Mouse (Mus musculus): ENCODE measurements around the gene Hipk2. TPM values are rescaled to one million over a fixed set of nuclear protein-coding genes. Genes with fewer than 3 reads are reported as not detected.

The Hipk2 gene
- total RNA-seq, 2 experiments from 2014 or later = 52.4 to 60.9 TPM

- peak; percentile 67 to 82 for DNase-seq (ENCODE audit: low spot score in 2 of 2)
- intact Hi-C loops (cut with DNase I) = loop anchor here (2.0 kb wide), 3 partner anchors 141 to 331 kb away; partner anchors contain the start of gene Hipk2
Measured at GRCm38 (mm10) chr6:38736240-38736639, 139.7 kb downstream of the Hipk2 start.

- intact Hi-C loops (cut with DNase I) = no loop called here
- no peak for DNase-seq (ENCODE audit: low spot score in 2 of 2)
Measured at GRCm38 (mm10) chr6:38732681-38733080, 143.3 kb downstream of the Hipk2 start.

GRCm38 (mm10) chr6:38730169-38731146 is 145.5 kb downstream of the Hipk2 start:
- intact Hi-C loops (cut with DNase I) = no loop called here

GRCm38 (mm10) chr6:38725515-38725914 is 150.4 kb downstream of the Hipk2 start:
- no peak for DNase-seq (ENCODE audit: low spot score in 2 of 2)
- intact Hi-C loops (cut with DNase I) = no loop called here

More at GRCm38 (mm10) chr6:38730169-38731146, 145.5 kb downstream of the Hipk2 start:
- DNase-seq (ENCODE audit: low spot score in 2 of 2) = no peak

GRCm38 (mm10) chr6:38721361-38721760 is 154.6 kb downstream of the Hipk2 start:
- DNase-seq (ENCODE audit: low spot score in 2 of 2) = no peak
- intact Hi-C loops (cut with DNase I) = no loop called here

GRCm38 (mm10) chr6:38719229-38719628 is 156.7 kb downstream of the Hipk2 start:
- no peak for DNase-seq (ENCODE audit: low spot score in 2 of 2)
- intact Hi-C loops (cut with DNase I) = no loop called here

GRCm38 (mm10) chr6:38718625-38719024 is 157.3 kb downstream of the Hipk2 start:
- intact Hi-C loops (cut with DNase I) = no loop called here
- DNase-seq (ENCODE audit: low spot score in 2 of 2) = no peak

- DNase-seq (ENCODE audit: low spot score in 2 of 2) = no peak
- intact Hi-C loops (cut with DNase I) = no loop called here
Measured at GRCm38 (mm10) chr6:38715881-38716280, 160.1 kb downstream of the Hipk2 start.

- no peak for DNase-seq (ENCODE audit: low spot score in 2 of 2)
- intact Hi-C loops (cut with DNase I) = no loop called here
Measured at GRCm38 (mm10) chr6:38713957-38714898, 161.7 kb downstream of the Hipk2 start.

- intact Hi-C loops (cut with DNase I) = no loop called here
- no peak for DNase-seq (ENCODE audit: low spot score in 2 of 2)
Measured at GRCm38 (mm10) chr6:38710449-38710848, 165.5 kb downstream of the Hipk2 start.

- DNase-seq (ENCODE audit: low spot score in 2 of 2) = no peak
Measured at GRCm38 (mm10) chr6:38704264-38704984, 171.5 kb downstream of the Hipk2 start.

GRCm38 (mm10) chr6:38703526-38703925 is 172.4 kb downstream of the Hipk2 start:
- intact Hi-C loops (cut with DNase I) = no loop called here
- no peak for DNase-seq (ENCODE audit: low spot score in 2 of 2)

More at GRCm38 (mm10) chr6:38704264-38704984, 171.5 kb downstream of the Hipk2 start:
- intact Hi-C loops (cut with DNase I) = no loop called here

- DNase-seq (ENCODE audit: low spot score in 2 of 2) = no peak
- intact Hi-C loops (cut with DNase I) = no loop called here
Measured at GRCm38 (mm10) chr6:38702810-38703399, 173.1 kb downstream of the Hipk2 start.

- no peak for DNase-seq (ENCODE audit: low spot score in 2 of 2)
- intact Hi-C loops (cut with DNase I) = no loop called here
Measured at GRCm38 (mm10) chr6:38701421-38701820, 174.5 kb downstream of the Hipk2 start.

- peak in 1 of 2 experiments; percentile 21 for DNase-seq (ENCODE audit: low spot score in 2 of 2)
- intact Hi-C loops (cut with DNase I) = loop anchor here (5.0 kb wide), 1 partner anchor 36 kb away; the partner anchor contains the start of gene Clec2l
Measured at GRCm38 (mm10) chr6:38698233-38698889, 177.6 kb downstream of the Hipk2 start.

GRCm38 (mm10) chr6:38696570-38696969 is 179.4 kb downstream of the Hipk2 start:
- peak; percentile 43 to 55 for DNase-seq (ENCODE audit: low spot score in 2 of 2)
- intact Hi-C loops (cut with DNase I) = loop anchor here (5.0 kb wide), 1 partner anchor 34 kb away; the partner anchor contains the start of gene Clec2l

- peak; percentile 78 to 83 for DNase-seq (ENCODE audit: low spot score in 2 of 2)
- intact Hi-C loops (cut with DNase I) = loop anchor here (2.0 to 5.0 kb wide), 2 partner anchors 33 to 45 kb away; partner anchors contain the start of gene Clec2l
Measured at GRCm38 (mm10) chr6:38695380-38696054, 180.4 kb downstream of the Hipk2 start.

- intact Hi-C loops (cut with DNase I) = no loop called here
- DNase-seq (ENCODE audit: low spot score in 2 of 2) = no peak
Measured at GRCm38 (mm10) chr6:38692556-38692955, 183.4 kb downstream of the Hipk2 start.
